Mouse (Mus musculus) thymus, postnatal 4 days (tissue): ENCODE measurements around the gene Gm20855.
"Not testable (repeated sequence)": the region's sequence is repeated elsewhere in the genome, so short reads cannot be mapped to it uniquely, and the experiment has no call there.

Experiments used
- DNase-seq: peaks from one replicate; pipeline ENCODE4 v3.0.0; 2021

Gene Gm20855

DNA sequence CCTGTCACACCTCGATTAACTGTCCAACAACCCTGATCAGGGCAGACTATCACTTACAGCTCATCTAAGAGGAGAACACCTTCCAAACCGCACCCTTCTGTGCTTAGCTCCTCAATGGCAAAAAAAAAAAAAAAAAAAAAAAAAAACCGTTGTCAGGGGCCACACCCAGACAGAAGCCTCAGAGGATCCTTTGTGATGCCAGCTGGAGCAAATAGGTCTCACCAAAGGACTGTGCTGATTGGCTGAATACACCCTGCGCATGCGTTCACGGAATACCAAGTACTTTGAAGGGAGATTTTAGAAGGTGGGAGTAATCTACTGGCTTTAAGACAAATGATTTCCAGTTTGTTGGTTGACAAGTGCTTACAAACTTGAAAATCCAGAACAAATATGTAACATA is at the start of gene Gm20855:
Gene Gm20855, minus strand, starts transcription at position 101 of the 400 bp plus-strand sequence.
- not testable (repeated sequence) for DNase-seq
